Mouse (Mus musculus): Measurements from ENCODE around the gene Jmjd4. TPM values are rescaled to one million over a fixed set of nuclear protein-coding genes. Genes with fewer than 3 reads are reported as not detected.

Gene Jmjd4
- polyA plus RNA-seq, 1 experiment from 2014 or later: 14.9 TPM

GRCm38 (mm10) chr11:59428057-59428660 is 21.7 kb upstream of the Jmjd4 start:
- H3K27me3 ChIP-seq: no peaks in the 10 kb centered on the region
- H3K4me2 ChIP-seq: no peak overlapping the region
- no peaks in the 10 kb centered on the region for H3K9me3 ChIP-seq
- ATAC-seq (ENCODE audit: insufficient number of reproducible peaks, insufficient read depth, low FRiP score, low TSS enrichment, low read depth): no peak
- peaks cover 20% of the 10 kb centered on the region for H3K4me1 ChIP-seq
- H3K36me3 ChIP-seq: peaks cover 84% of the 10 kb centered on the region
- H3K27ac ChIP-seq: no peak overlapping the region
- WGBS: 89% methylated on average over 9 of the region's 9 CpGs
- H3K4me3 ChIP-seq: no peak overlapping the region
- H3K9ac ChIP-seq: no peak overlapping the region

GRCm38 (mm10) chr11:59429959-59430358 is 19.9 kb upstream of the Jmjd4 start:
- no peak overlapping the region for H3K4me2 ChIP-seq
- H3K27me3 ChIP-seq: no peaks in the 10 kb centered on the region
- H3K9ac ChIP-seq: no peak overlapping the region
- H3K4me1 ChIP-seq: peaks cover 11% of the 10 kb centered on the region
- 88% methylated on average over 1 of the region's 1 CpGs for WGBS
- no peak for ATAC-seq (ENCODE audit: insufficient number of reproducible peaks, insufficient read depth, low FRiP score, low TSS enrichment, low read depth)
- no peaks in the 10 kb centered on the region for H3K9me3 ChIP-seq
- no peak overlapping the region for H3K4me3 ChIP-seq
- peaks cover 82% of the 10 kb centered on the region for H3K36me3 ChIP-seq
- H3K27ac ChIP-seq: no peak overlapping the region

GRCm38 (mm10) chr11:59432261-59432660 is 17.6 kb upstream of the Jmjd4 start:
- Histone ChIP-seq H3K36me3 (peaks cover 79% of the 10 kb centered on the region), H3K9ac (no peak overlapping the region), H3K4me3 (no peak overlapping the region), H3K27ac (no peak overlapping the region), H3K4me1 (no peaks in the 10 kb centered on the region), H3K4me2 (no peak overlapping the region), H3K27me3 (no peaks in the 10 kb centered on the region), H3K9me3 (peaks cover 8% of the 10 kb centered on the region)
- 77% methylated on average over 3 of the region's 3 CpGs for WGBS
- ATAC-seq (ENCODE audit: insufficient number of reproducible peaks, insufficient read depth, low FRiP score, low TSS enrichment, low read depth): no peak

GRCm38 (mm10) chr11:59437954-59438353 is 11.9 kb upstream of the Jmjd4 start:
- H3K9me3 ChIP-seq: peaks cover 8% of the 10 kb centered on the region
- H3K4me1 ChIP-seq: no peaks in the 10 kb centered on the region
- no peak overlapping the region for H3K4me2 ChIP-seq
- H3K4me3 ChIP-seq: no peak overlapping the region
- no peak overlapping the region for H3K27ac ChIP-seq
- H3K9ac ChIP-seq: no peak overlapping the region
- peaks cover 61% of the 10 kb centered on the region for H3K36me3 ChIP-seq
- no peak for ATAC-seq (ENCODE audit: insufficient number of reproducible peaks, insufficient read depth, low FRiP score, low TSS enrichment, low read depth)
- 92% methylated on average over 12 of the region's 12 CpGs for WGBS
- H3K27me3 ChIP-seq: no peaks in the 10 kb centered on the region

- ATAC-seq (ENCODE audit: insufficient number of reproducible peaks, insufficient read depth, low FRiP score, low TSS enrichment, low read depth): no peak
- no peak overlapping the region for H3K4me2 ChIP-seq
- H3K9ac ChIP-seq: no peak overlapping the region
- H3K36me3 ChIP-seq: peaks cover 36% of the 10 kb centered on the region
- H3K27ac ChIP-seq: no peak overlapping the region
- peaks cover 5% of the 10 kb centered on the region for H3K4me1 ChIP-seq
- H3K9me3 ChIP-seq: no peaks in the 10 kb centered on the region
- no peaks in the 10 kb centered on the region for H3K27me3 ChIP-seq
- no peak overlapping the region for H3K4me3 ChIP-seq
These were observed 6.7 kb upstream of the Jmjd4 start for GRCm38 (mm10) chr11:59443102-59443501.

GRCm38 (mm10) chr11:59450230-59450771 is 456 bp downstream of the Jmjd4 start:
- Histone ChIP-seq H3K27ac (peak overlapping the region; percentile 79), H3K36me3 (peaks cover 37% of the 10 kb centered on the region)

GRCm38 (mm10) chr11:59451086-59451485 is 1.2 kb downstream of the Jmjd4 start, which contains the start of gene Snap47:
Gene Snap47, minus strand, starts transcription at chr11:59451186.
- no peaks in the 10 kb centered on the region for H3K27me3 ChIP-seq
- ATAC-seq (ENCODE audit: insufficient number of reproducible peaks, insufficient read depth, low FRiP score, low TSS enrichment, low read depth): no peak
- peak within 1 kb of the TSS; percentile 85 for H3K9ac ChIP-seq
- H3K4me2 ChIP-seq: peak within 1 kb of the TSS; percentile 91
- peaks cover 40% of the 10 kb centered on the region for H3K36me3 ChIP-seq
- peak within 1 kb of the TSS; percentile 79 for H3K27ac ChIP-seq
- no peaks in the 10 kb centered on the region for H3K9me3 ChIP-seq
- WGBS: 73% methylated on average over 4 of the region's 4 CpGs
- peaks cover 29% of the 10 kb centered on the region for H3K4me1 ChIP-seq
- H3K4me3 ChIP-seq: peak within 1 kb of the TSS; percentile 87

More at GRCm38 (mm10) chr11:59450230-59450771, 456 bp downstream of the Jmjd4 start:
- H3K4me1 ChIP-seq: peaks cover 29% of the 10 kb centered on the region
- H3K9ac ChIP-seq: peak overlapping the region; percentile 85
- H3K4me3 ChIP-seq: peak overlapping the region; percentile 87
- peak overlapping the region; percentile 91 for H3K4me2 ChIP-seq
- ATAC-seq (ENCODE audit: insufficient number of reproducible peaks, insufficient read depth, low FRiP score, low TSS enrichment, low read depth): 0 out of 2 replicates have a peak, but pooled peaks have one; percentile 58
- under 1% methylated on average over 38 of the region's 38 CpGs for WGBS
- no peaks in the 10 kb centered on the region for H3K9me3 ChIP-seq
- H3K27me3 ChIP-seq: no peaks in the 10 kb centered on the region

GRCm38 (mm10) chr11:59456346-59456745 is 6.5 kb downstream of the Jmjd4 start:
- peaks cover 13% of the 10 kb centered on the region for H3K4me1 ChIP-seq
- no peak overlapping the region for H3K9ac ChIP-seq
- H3K4me3 ChIP-seq: no peak overlapping the region
- no peaks in the 10 kb centered on the region for H3K27me3 ChIP-seq
- no peak for ATAC-seq (ENCODE audit: insufficient number of reproducible peaks, insufficient read depth, low FRiP score, low TSS enrichment, low read depth)
- no peaks in the 10 kb centered on the region for H3K9me3 ChIP-seq
- no peak overlapping the region for H3K4me2 ChIP-seq
- peaks cover 71% of the 10 kb centered on the region for H3K36me3 ChIP-seq
- WGBS: 90% methylated on average over 2 of the region's 2 CpGs
- H3K27ac ChIP-seq: no peak overlapping the region

GRCm38 (mm10) chr11:59456891-59457290 is 7.0 kb downstream of the Jmjd4 start:
- Histone ChIP-seq H3K9ac (no peak overlapping the region), H3K9me3 (no peaks in the 10 kb centered on the region), H3K4me3 (no peak overlapping the region), H3K27me3 (no peaks in the 10 kb centered on the region), H3K4me2 (no peak overlapping the region), H3K27ac (no peak overlapping the region), H3K4me1 (peaks cover 11% of the 10 kb centered on the region), H3K36me3 (peaks cover 74% of the 10 kb centered on the region)
- 87% methylated on average over 2 of the region's 2 CpGs for WGBS
- no peak for ATAC-seq (ENCODE audit: insufficient number of reproducible peaks, insufficient read depth, low FRiP score, low TSS enrichment, low read depth)

GRCm38 (mm10) chr11:59458973-59459372 is 9.1 kb downstream of the Jmjd4 start:
- Histone ChIP-seq H3K9ac (no peak overlapping the region), H3K4me2 (no peak overlapping the region), H3K27me3 (no peaks in the 10 kb centered on the region), H3K36me3 (peaks cover 78% of the 10 kb centered on the region), H3K4me3 (no peak overlapping the region), H3K9me3 (peaks cover 11% of the 10 kb centered on the region), H3K4me1 (peaks cover 11% of the 10 kb centered on the region), H3K27ac (peak overlapping the region; percentile 62)
- peak; percentile 74 for ATAC-seq (ENCODE audit: insufficient number of reproducible peaks, insufficient read depth, low FRiP score, low TSS enrichment, low read depth)
- 33% methylated on average over 5 of the region's 5 CpGs for WGBS

- Histone ChIP-seq H3K36me3 (peaks cover 76% of the 10 kb centered on the region), H3K4me3 (no peak overlapping the region), H3K27ac (no peak overlapping the region), H3K4me2 (no peak overlapping the region), H3K9me3 (peaks cover 17% of the 10 kb centered on the region), H3K9ac (no peak overlapping the region), H3K4me1 (peaks cover 11% of the 10 kb centered on the region), H3K27me3 (no peaks in the 10 kb centered on the region)
- no peak for ATAC-seq (ENCODE audit: insufficient number of reproducible peaks, insufficient read depth, low FRiP score, low TSS enrichment, low read depth)
- WGBS: 94% methylated on average over 2 of the region's 2 CpGs
These were observed 10.6 kb downstream of the Jmjd4 start for GRCm38 (mm10) chr11:59460459-59460858.
